Mouse (Mus musculus) retina, postnatal 7 days (tissue): ENCODE measurements around the gene Gm20479.
A peak's percentile ranks its signal among the peaks of the same experiment; 100 is the strongest.

Experiments
- DNase-seq: peaks from one replicate; pipeline ENCODE4 v3.0.0-alpha.2; 2012; ENCODE audit warnings: low read depth, low spot score

Gene Gm20479

DNA sequence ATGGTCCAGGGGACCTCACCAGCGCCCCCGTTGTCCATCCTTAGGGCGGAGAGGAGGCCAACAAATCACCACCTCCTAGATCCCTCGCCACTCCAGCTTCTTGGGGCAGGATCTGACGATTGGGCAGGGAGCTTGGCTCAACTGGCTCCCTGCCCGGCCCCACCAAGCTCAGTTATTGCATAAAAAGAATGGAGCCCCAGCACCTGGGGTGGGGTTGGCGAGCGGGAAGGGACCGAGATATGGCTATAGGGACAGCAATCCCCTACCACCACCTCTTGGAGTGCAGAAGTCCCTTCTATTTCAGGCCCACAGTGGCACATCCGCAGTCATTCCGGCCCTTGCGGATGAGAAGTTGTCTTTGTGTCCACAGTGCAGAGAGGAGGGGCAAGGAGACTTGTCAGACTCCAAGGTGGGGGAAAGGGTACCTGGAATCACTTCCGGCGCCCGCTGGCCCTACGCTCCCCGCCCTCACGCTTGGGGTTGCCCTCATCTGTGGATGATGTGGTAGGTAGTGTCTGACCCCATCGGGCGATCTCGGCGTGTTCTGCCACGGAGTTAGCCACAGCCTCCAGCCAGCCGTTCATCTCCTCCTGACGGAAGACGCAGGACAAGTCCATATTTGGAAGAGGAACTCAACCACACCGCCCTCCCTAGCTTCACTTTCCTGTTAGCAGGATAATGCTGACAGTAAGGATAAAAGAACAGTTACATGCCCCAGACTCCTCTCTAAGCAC lies at the start of gene Gm20479:
TSS of gene Gm20479 (minus strand) at position 559 of the 734 bp plus-strand sequence.
- DNase-seq: no peak

DNA sequence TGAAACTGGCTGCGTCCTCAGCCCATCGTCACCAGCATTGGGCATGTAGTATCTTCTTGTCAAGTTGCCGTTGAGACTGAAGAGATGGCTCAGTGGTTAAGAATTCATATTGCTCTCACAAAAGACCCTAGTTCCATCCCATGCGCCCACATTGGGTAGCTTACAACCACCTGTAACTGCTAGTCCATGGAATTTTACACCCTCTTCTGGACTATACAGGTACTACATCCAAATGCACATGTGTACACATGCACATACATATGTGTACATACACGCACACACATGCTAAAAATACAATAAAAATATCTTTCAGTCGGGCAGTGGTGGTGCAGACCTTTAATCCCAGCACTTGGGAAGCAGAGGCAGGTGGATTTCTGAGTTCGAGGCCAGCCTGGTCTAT lies 49.3 kb upstream of the Gm20479 start:
- no peak for DNase-seq

DNA sequence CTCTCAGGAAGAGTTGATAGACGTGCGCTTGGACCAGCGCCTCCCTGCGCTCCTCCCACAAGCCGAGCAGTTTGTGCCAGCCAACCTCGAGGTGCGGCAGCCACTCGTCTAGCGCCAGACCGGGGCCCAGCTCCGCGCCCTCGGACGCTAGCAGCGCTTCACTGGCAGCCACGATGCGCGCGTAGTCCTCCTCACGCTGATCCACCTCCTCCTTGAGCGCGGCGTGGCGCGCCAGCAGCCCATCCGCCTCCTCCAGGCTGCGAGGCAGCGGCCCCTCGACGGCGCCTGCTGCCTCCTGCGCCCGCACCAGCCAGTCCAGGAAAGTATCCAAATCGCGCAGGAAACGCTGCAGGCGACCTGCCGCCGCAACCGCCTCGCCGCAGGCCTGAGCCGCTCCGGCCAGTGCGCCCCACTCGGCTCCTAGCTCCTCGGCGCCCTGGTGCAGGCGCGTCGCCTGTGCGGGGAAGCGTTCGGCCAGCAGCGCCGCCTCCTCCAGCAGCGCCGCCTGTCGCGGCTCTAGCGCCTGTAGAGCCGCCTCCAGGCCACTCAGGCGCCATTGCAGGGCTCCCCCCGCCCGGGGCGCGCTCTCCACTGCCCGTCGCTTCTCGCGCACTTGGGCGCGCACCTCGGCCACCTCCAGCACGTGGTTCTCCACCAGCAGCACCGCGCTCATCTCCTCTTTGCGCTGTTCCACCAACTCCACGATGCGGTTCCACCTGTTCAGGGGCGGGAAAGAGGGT lies 47.2 kb upstream of the Gm20479 start:
- no peak for DNase-seq

DNA sequence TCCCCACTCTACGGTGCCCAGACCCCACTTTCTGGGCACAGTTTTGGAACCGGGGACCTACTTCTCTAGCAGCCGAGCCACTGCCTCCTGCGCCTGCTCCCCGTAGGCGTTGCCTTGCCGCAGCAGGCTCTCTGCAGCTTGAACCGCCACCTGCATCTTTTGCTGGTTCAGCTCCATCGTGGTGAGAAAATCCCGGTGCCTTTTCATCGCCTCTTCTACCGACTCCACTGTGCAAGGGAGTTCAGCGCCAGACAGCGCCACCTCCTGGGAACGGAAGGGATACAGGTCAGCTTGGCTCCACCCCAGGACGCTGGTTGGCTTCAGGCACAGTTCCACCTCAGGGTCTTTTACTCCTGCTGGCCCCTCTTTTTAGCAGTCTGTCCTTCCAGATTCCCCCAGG lies 45.5 kb upstream of the Gm20479 start:
- DNase-seq: peak; percentile 53

DNA sequence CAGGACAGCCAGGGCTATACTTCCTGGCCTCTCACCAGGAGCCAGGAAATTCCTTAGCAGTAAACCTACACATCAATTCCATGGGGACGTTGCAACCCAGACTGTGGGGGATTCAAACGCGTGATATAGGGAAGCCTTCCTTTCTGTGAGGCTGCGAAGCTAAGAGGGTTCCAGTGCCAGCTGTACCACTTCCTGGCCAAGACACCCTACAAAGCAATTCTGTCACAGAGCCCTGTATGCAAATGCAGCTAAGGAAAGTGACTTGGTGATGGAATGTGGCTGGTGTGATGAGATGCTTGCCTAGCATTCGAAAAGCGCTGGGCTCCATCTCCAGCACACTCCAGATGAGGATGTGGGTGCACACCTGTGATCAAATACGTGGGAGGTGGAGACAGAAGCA lies 43.3 kb upstream of the Gm20479 start:
- DNase-seq: no peak

DNA sequence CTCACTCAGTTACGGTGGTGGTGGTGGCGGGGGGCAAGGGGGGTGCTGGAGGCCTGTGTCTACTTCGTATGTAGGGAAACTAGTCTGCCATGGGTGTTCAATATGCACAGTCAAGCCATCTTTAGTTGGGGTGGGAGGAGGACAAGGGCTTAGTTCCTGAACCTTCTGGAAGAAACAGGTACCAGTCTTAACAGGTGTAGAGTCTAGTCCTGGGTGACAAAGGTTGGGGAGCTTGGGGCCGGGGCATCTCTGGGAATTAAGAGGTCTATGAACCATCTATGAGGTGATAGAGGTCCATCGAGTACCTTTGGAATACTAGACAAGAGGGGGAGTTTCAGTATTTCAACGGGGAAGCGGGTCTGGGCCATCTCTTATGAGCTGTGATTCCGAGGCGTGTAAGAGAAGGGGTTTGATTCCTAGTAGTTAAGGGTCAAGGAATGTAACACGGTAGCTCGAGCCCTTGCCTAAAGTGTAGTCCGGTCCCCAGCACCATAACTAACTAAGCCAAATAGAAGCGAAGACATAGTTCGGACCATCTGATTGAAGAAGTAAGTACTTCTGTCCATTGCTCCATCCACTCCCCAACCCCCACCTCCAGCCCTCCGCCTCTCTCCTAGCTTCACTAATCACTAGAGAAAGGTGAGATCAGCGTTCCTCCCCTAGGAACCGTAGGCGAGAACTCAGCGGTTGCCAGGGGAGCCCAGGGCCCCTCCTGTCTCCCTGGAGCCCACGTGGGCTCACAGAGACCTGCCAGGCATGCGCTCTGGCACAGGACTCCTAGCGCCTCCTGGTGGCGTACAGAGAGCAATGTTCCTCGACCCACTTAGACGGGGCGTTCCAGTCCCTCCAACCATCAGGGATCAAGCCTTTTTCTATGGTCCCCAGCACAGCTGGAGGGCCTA lies 40.1 kb upstream of the Gm20479 start:
- peak; percentile 59 for DNase-seq

DNA sequence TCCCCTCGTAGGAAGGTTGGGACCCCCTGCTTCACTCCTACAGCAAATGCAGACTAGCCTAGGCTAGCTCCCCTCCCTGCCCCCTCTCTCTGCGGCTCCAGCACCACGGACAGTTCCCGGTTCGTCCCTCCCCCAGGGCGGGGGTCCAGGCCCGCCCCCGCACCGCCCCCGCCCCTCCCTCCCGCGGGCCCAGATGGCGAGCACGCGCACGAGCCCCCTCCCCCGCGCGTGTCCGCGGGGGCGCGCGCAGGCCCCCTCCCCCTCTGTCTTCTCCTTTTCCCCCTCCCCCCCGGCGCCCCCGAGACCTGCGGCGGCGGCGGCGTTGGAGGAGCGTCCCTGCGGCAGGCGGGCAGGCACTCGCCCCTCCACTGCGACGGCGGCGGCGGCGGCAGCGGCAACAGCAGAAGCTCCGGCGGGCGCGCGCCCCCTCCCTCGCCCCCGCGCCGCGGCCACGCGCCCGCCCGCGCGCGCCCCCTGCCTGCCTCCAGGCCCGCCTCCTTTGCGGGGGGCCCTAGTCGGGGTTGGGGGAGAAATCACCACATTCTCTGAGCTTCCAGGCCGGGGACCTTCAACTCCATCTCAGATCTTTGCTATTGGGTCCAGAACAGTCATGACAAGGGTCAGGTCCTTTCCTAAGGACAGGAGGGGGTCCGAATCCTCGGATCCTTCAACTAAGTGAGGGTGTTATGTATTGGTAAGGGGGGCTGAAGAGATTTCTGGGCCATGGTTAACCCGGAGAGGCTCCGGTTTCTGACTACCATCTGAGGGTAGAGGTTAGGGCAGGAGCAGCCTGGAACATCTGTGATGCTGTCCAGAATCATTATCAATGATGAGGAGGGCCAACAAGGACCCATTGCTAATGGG lies 39.2 kb upstream of the Gm20479 start:
- DNase-seq: no peak

DNA sequence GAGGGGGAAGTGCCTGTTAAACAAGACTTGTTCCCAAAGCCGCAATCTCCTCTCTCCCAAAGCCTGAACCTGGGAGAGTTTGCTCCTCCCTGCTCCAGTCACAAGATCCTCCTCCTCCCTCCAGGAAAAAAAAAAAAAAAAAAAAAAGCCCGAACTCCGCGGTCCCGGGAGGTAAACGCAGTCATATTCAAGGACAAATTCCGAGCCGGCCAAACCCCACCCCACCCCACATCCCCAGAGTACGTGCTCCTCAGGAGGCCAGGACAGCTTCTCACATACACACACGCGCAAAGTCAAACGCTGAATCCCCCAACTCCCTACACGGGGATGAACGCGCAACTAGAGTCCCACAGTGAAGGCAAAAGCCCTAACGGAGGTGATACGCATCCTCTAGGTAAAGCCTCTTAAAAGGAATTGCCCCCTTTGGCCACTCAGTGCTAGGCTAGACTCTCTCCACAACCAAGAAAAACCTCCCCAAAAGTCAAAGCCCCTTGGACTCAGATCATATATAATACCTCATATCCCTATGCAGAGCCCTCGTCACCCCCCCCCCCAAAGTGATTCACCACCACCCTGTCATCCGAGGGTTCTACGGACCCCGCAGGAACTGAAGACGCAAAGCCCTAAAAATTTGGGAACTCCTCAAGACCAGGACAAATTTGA lies 38.4 kb upstream of the Gm20479 start:
- DNase-seq: no peak

DNA sequence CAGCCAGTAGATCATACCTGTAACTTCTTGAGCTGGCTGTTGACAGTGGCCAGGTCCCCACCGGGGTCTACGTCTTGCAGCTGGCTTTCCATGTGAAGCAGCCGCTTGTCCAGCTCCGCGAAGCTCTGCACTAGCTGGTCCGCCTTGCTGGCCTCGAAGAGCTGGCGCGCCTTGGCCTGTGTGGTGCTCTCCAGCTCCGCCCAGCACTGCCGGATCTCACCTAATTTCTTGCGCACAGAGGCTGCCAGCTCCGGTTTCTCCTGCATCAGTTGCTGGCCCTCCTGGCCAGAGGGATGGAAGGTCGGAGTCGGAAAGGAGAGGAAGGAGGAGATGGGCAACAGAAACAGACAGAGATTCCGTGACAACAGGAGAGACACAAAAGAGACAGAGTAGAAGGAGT lies 34.2 kb upstream of the Gm20479 start:
- DNase-seq: no peak

DNA sequence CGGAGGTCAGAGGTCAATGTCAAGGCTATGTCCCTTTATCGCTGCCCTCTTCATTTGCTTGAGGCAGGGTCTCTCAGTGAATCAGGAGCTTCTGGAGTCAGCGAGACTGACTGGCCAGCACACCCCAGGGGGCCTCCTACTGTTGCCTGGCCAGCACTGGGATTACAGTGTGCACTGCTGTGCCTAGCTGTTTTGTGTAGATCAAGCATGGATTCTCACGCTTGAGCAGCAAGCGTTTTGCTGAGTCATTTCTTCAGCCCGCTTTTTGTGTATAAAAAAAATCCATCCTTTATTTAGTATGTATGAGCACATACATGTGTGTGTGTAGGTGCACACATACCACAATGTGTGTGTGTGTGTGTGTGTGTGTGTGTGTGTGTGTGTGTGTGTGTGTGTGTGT lies 32.0 kb upstream of the Gm20479 start:
- no peak for DNase-seq

DNA sequence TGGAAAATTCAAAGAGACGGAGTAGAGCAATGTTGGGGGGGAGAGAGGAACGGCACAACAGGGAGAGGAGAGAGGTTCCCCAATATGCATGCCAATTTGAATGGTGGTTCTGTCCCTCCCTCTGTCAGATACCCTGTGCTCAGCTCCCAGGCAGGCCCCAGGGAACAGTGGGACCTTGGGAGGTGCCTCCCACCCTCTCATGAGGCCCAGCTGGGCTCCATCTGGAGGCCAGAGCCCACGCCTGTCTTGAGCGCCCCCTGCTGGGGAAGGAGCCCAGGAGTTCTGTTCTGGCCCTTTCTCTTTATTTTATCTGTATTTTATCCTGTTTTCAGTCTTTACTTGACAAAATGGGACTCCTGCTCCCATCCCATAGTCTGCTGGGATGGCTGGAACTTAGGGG lies 27.5 kb upstream of the Gm20479 start:
- no peak for DNase-seq

DNA sequence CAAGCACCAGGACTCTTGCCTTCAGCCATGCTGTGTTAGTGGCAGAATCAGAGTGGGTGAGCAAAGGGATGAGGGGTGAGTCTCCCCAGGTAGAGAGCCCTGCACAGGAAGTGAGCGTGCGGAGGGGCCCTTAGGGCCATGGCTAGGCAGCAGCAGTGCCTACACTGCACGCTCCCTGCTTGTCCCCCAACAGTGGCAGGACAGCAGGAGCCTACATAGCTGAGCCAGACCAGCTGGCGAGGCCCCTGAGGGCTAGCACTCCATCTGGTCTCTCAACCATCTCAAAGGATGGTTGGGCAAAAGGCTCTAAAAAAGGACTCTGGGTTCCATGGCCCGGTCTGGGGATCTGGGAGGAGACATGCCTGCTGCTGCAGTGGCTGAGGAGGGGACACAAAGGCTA lies 26.9 kb upstream of the Gm20479 start:
- no peak for DNase-seq

DNA sequence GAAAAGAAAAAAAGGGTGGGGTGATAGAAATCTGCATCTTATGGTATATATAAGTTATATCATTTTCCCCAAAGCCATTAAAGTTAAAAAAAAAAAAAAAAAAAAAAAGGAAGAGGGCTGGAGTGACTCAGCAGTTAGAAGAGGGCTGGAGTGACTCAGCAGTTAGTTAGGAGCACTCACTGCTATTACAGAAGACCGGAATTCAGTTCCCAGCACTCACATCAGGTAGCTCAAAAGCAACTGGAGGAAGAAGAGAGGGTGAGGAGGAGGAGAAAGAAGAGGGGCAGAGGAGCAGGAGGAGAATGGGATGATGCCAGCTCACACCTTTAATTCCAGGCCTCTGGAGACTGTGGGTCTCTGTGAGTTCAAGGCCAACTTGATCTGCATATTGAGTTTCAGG lies 26.0 kb upstream of the Gm20479 start:
- DNase-seq: no peak

DNA sequence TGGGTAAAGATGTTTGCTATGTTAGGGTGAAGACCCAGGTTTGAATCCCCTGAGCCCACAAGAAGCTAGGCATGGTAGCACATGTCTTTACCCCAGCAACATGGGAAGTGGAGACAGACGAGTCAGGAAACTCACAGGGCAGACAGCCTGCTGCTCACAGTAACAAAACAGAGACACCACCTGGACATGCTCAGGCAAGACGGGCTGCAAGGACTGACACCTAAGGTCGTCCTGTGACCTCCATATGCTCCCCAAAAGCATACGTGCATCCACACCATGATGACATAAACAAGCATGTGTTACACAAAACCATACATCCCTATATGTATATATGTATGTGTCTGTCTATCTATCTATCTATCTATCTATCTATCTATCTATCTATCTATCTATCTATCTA lies 24.3 kb upstream of the Gm20479 start:
- DNase-seq: no peak

DNA sequence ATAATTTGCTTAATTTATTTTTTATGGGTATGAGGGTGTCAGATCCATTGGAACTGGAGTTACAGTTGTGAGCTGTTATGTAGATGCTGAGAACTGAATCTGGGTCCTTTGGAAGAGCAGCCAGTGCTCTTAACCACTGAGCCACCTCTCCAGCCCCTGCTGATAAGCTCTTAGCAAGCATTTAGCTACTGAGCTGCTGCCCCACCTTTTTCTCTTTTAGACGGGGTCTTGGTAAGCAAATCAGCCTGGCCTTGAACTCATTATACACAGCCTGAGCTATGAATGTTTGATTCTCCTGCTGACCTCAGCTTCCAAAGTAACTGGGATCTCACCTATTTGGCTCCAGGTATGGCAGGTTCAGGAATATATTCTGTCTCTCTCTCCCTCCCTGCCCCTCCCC lies 23.8 kb upstream of the Gm20479 start:
- DNase-seq: no peak

DNA sequence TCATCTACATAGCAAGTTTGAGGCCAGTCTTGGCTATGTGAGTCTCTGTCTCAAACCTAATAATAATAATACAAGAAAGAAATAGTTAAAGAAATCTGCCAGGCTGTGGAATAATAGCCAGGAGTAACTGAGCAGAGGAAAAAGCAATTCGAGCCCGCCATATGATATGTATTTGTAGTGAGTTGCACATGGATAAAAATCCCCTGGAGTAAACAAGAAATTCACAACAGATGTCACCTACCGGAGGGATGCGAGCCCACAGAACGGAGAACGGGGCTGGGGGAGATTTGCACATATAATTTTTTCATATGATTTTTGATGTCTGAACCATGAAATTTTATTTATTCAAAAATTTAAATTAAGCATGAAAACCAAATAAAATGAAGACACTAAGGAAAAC lies 22.6 kb upstream of the Gm20479 start:
- no peak for DNase-seq

DNA sequence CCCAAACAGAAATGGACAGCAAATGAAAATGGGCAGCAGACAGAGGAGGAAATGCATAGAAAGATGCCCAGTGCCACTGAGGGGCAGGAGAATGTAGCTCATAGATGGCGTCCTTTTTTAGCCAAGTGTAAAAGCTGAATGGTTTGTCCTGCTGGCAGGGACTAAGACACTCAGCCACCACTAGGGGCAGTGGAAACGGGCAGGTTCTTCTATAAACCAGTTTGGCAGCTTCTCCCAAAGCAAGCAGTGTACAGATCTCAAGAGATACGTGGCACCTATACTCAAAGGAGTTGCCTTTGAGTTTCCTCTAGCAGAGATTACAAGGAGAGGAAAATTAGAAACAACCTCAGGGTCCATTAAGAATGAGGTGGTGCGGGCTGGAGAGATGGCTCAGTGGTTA lies 21.2 kb upstream of the Gm20479 start:
- DNase-seq: no peak

DNA sequence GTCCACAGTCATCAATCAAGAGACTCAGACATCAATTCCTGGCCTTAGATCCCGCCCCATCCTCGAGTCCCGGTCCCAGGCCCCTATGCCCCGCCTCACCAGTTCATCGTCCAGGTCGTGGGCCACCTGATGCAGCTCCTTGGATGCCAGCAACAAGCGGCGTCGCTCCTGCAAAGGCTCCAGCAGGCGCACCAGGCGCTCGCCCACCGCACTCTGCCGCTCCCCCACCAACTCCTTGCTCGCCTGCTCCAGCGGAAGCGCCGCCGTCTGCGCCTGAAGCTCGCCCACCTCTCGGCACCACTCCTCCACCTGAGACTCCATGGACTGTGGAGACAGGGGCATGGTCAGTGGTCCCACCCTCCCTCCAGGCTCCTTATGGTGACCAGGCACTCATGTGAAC lies 18.1 kb upstream of the Gm20479 start:
- no peak for DNase-seq

DNA sequence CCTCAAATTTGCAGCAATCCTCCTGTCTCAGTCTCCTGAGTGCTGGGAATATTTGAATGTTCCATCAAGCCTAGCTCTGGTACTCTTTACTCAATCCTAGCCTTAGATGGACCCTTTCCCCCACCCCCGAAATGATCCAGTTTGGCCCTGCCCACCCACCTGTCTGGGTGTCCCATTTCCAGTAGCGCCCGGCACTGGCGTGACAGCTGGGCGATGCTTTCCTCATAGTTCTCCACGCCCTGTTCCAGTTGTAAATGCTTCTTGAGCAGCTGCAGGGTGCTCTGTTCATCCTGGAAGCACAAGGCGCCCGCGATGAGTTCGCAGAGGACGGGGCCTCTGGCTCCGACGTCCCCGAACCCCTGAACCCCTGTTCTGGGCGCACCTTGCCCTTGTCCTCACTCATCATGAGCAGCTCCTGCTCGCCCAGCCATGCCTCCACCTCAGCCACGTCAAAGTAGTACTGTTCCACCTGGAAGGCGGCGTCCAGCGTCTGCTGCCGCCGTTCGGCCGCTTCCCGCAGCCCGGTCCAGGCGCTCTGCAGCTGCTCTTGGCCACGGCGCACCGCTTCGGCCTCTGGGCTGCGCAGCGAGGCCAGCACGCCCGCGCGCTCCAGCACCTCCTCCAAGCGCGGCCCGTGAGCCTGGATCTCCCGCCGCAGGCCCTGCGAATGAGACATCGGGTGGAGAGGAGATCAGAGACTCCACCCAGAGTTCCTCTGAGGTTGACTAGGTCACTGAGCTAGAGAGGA lies 14.7 kb upstream of the Gm20479 start:
- DNase-seq: no peak

DNA sequence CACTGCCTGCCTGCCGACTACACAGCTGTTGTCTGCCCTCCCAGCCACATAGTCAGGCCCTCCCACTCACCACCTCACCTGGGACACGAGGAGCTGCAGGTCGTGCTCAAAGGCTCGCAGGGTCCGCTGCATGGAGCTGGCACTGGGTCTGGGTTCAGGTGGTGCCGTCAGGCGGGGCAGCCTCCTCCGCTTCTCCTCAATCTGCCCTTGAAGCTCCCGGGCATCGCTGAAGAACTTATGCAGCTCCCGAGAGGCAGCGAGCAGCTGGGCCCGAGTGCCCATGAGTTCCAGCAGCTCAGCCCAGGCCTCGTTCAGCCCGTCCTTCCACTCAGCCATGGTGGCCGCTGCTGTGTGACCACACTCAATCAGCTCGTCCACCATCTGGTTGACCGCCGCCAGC lies 11.9 kb upstream of the Gm20479 start:
- DNase-seq: no peak
